Mouse (Mus musculus) G1E (cell line): ENCODE measurements at regions not wholly inside any gene's neighbourhood (a gene's known extent, or its start where the extent isn't known, plus 50 kb on each side); places are given as distances from the start of the nearest gene placed in this dataset.
"Not testable (repeated sequence)": the region's sequence is repeated elsewhere in the genome, so short reads cannot be mapped to it uniquely, and the experiment has no call there.

ENCODE experiments used
- CTCF ChIP-seq: IDR thresholded peaks from 2 replicates; pipeline ENCODE4 v1.5.1; 2012; ENCODE audit warnings: low read depth, low read length, inconsistent platforms, mixed read lengths
- TAL1 ChIP-seq: conservative IDR thresholded peaks from 2 replicates; pipeline ENCODE4 v1.6.1; 2012; ENCODE audit warnings: low read depth, low read length, inconsistent platforms, mixed read lengths

DNA sequence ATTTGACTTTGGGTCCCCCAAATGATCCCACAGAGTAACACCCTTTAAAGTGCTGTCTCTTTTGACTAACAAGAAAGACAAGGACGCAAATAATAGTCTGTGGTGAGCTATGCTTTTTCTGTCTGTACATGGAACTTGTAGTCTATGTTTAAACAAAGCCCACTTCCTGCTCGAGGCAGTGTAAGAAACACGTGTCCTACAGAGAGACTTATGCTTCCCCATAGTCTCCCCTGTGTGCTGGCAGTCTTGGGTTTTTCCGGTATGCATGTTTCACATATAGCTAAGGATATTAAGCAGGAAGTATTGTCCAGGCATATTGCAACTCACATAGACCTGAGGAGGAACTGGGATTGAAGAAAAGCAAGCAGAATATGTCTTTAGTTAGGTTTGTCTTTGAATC is 586.3 kb upstream of the Olfr1507 start:
- not testable (repeated sequence) for TF ChIP-seq CTCF, TAL1
